Mouse (Mus musculus): Measurements from ENCODE around the gene Cux1.

DNA sequence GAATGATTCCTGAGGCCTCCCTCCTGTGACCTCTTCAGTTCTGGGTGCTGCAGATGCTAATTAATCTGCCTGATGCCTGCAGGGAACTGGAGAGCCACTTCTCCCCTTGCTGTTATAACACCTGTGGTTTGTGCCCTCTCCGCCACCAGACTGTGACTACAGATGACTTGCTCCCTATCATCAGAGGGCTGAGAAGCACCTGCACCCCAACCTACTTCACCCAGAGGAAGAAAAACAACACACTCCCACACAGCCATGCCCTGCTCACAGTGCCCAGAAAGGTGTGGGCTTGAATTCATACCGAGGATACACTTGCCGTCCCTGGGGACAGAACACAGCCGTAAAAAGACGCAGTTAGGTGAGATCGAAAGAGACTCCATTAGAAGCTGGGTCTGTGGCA is 326.1 kb downstream of the Cux1 start:
- no peak for TF ChIP-seq CTCF (IDR thresholded peaks at IDR 0.05)
- no peak for TF ChIP-seq POLR2A (IDR thresholded peaks at IDR 0.05; ENCODE audit: insufficient read depth, low read depth, low read length)
